Mouse (Mus musculus) right cerebral cortex, postnatal 4 days (tissue): ENCODE data around the gene Lrrc4c.

Source experiments
- DNase-seq: peaks from one replicate; pipeline ENCODE4 v3.0.0-alpha.2; 2022

Lrrc4c gene

DNA sequence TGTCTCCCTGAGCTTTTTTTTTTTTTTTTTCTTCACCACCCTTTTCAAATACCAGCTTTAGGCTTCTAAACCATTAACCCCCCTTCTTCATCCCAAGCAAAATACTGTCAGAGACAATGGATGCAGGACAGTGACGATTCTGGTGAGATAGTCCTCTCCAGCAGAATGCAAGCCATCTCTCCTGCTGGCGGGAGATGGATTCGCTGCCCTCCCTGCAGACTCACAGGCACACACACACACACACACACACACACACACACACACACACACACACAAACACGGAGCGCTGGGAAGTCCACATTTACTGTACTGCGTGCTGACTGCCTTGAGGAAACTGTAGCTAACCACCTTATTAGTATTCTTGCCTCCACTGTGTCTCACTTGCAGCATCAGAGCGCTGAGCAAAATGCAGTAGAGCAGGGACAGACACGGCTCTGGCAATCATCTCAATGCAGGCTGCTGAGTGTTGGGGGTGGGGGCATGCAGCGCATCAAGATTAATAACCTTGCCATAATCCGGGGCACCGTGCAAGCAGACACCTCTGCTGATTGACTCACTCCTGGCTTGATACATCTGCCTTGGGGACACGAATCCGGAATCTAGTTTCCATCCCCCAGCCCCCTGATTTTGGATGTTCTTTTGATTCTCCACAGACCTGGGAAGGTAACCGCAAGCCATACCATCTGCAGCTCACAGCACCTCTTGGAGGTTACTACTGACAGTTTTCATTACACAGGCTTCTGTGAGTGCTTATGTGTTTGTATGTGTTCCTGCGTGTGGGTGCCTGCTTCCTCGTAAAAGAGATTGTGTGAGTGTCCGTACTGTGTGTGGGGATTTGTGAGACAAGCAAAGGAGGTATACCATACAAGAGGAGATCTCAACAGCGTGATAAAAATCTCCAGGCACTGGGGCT is at the start of gene Lrrc4c:
Lrrc4c (plus strand) TSS at position 783 of the 913 bp plus-strand sequence.
- peak; percentile 44 for DNase-seq

GRCm38 (mm10) chr2:96275061-96275460 is 42.9 kb upstream of the Lrrc4c start:
- DNase-seq = no peak

DNA sequence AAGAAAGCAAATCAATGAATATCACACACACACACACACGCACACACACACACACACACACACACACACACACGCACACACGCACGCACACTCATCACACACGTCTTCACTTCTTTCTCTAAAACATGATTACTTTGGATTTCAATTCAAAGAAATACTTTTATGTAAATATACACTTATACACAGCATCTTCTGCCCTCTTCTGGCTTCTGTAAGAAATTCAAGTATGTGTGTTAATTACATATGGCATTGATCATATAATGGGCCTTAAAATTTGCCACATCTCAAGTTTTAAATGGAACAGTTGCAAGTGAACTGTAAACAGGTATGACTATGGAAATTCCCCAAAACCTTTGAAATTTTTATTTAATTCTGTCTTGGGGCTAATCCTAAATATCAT is 35.0 kb upstream of the Lrrc4c start:
- DNase-seq = no peak

GRCm38 (mm10) chr2:96287512-96287911 is 30.5 kb upstream of the Lrrc4c start:
- DNase-seq = no peak

DNA sequence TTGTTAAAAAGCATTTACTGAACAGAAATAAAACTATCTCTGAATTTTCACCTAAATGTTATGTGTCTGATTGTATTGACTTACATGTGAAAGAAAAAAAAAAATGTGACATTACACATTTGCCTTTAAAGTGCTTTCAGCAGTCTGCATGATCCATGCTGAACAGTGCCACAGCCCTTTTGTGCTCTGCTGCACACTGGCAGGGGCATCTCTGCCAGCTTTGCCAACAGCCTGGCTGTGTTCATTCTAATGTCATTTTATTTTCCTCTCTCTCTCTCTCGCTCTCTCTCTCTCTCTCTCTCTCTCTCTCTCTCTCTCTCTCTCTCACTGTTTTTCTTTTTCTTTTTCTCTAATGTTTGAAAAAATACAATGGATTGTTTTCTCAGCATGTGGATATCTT is 27.4 kb upstream of the Lrrc4c start:
- DNase-seq = no peak

- DNase-seq = no peak
These were observed 2.9 kb upstream of the Lrrc4c start for GRCm38 (mm10) chr2:96315034-96315433.

DNA sequence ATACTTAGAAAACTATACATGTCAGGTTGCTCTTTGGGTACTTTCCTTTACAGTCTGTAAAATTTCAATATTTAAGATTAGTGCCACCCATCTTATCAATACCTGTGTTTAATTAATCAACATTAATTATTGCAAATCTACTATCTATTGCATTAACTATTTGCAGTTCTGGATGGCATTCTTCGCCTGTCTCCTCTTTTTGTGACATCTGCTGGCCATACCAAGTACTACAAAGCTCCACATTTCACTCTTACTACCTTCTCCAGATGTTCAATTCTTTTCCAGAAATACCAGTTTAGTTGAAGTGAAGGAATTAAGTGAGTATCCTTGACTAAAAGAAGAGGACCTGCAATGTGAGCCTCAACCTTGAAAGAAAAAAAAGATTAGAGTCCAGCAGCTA is 1.4 kb upstream of the Lrrc4c start:
- no peak for DNase-seq

GRCm38 (mm10) chr2:96318556-96318955 is 587 bp downstream of the Lrrc4c start:
- DNase-seq = no peak

GRCm38 (mm10) chr2:96319201-96319600 is 1.2 kb downstream of the Lrrc4c start:
- DNase-seq = peak; percentile 14

DNA sequence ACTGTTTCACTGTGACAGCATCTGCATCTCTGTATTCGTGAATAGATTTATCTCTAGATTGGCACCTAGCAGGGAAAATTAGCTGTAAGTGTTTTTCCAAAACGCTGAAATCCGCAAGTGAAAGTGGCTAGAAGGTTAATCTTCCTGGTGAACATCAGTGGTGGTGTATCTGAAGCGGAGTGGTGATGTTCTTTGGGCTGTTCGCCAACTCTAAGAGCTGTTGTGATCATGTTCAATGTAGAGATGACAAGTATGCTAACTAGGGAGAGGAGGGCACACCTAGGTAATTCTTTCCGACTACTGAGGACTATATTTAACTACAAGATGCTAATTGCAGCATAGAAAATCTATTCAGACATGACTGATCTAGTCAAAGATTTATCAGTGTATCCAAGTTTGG is 1.7 kb downstream of the Lrrc4c start:
- no peak for DNase-seq

GRCm38 (mm10) chr2:96334652-96335051 is 16.7 kb downstream of the Lrrc4c start:
- no peak for DNase-seq

DNA sequence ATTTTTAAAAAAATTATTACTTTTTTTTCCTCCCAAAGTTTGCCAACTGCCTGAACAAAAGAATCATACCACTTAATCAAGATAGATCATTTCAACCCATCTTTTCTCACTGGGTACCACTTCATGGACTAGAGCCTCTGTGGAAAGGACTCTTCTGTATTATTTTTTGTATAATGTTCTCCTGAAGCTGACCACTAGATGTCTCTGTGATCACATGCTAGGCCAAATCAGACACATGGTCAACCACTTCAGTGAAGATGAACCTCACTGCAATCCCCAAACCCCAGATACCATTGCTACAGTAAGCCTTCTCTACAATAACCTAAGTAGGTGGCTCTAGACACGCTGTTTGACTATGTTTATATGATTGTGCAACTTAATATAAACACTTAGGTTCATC is 19.4 kb downstream of the Lrrc4c start:
- no peak for DNase-seq

GRCm38 (mm10) chr2:96401186-96401811 is 83.3 kb downstream of the Lrrc4c start:
- DNase-seq = no peak

GRCm38 (mm10) chr2:96402514-96402913 is 84.5 kb downstream of the Lrrc4c start:
- DNase-seq = no peak

GRCm38 (mm10) chr2:96406856-96407255 is 88.9 kb downstream of the Lrrc4c start:
- no peak for DNase-seq

DNA sequence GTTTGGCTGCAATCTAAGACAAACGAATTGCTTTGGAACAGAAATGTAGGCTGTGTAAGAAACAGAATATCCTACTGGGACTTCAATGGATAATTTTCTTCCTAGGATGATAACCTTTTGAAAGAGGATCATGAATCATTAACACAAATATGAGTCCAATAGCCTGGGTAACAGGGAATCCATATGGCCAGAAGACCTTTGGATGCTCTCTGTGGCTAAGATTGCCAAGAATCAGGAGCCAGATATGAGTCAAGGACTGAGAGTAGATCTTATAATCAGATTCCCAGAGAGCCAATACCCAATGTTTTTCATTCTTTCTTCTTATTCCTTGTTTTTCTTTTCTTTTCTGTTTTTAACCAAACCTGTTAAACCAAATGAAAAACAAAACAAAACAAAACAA is 93.2 kb downstream of the Lrrc4c start:
- DNase-seq = no peak

DNA sequence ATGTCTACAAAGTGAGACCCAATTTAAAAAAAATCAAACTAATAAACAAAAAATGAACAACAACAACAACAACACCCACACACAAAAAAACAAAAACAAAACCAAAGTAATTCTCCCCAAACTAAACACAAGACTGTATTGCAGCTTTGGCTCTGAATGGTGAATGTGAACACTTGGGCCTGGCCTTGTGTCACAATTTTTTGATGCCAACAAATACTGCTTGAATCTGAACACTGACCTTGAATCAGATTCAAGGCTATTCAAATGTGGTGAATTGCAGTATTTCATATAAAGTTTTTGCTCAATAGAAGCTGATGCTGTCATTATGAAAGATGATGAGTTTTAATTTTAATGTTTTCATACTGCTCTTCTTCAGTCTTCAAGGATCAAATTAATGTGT is 143.6 kb downstream of the Lrrc4c start:
- no peak for DNase-seq

DNA sequence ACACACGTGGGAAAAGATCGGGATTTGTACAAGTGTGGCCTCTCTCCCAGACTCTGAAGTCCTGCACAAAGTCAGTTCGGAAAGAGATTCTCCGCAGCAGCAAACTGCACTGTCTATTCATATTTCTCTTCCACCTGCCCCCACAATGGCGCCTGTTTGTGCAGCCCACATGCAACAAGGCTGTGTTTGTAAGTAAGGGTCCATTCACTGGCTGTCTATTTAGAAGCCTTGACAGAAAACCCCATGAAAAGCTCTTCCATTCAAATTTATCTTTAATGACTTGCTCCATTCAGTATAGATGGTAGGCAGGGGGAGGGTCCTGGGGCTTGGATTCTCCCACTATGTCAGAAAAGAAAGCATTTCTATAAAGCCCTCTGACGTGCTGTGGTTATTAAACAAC is 157.7 kb downstream of the Lrrc4c start:
- no peak for DNase-seq

GRCm38 (mm10) chr2:96499116-96499882 is 181.3 kb downstream of the Lrrc4c start:
- DNase-seq = no peak

- no peak for DNase-seq
These were observed 186.2 kb downstream of the Lrrc4c start for GRCm38 (mm10) chr2:96504140-96504539.

DNA sequence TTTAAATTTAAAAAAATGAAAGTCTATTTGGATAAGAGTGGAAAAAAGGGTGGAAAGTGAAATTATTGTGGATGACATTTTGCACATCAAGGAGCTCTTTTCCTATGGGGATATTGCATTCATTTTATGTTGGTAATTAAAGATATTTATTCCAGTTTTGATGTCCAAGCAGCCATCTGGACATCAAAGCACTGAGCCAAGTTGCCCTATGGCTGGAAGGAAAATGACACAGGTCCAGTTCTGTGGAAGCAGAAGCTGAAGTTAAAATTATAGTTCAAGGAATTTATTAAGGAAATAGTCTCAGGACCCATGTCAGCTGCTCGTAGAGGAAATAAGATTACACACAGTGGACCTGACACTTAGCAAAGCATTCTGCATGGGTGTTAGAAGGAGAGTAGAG is 187.7 kb downstream of the Lrrc4c start:
- DNase-seq = no peak

GRCm38 (mm10) chr2:96508991-96509390 is 191.0 kb downstream of the Lrrc4c start:
- DNase-seq = no peak

GRCm38 (mm10) chr2:96537469-96537868 is 219.5 kb downstream of the Lrrc4c start:
- no peak for DNase-seq

- no peak for DNase-seq
These were observed 229.2 kb downstream of the Lrrc4c start for GRCm38 (mm10) chr2:96547171-96547570.
